Mouse (Mus musculus) neural tube, embryonic 12.5 days (tissue): Measurements from ENCODE around the gene Apoc4. TPM values are rescaled to one million over a fixed set of nuclear protein-coding genes. Genes with fewer than 3 reads are reported as not detected.

Source experiments
- ATAC-seq: fragments of 200-750 bp; cut with Nextera tagmentation; 2 replicates; pipeline ENCODE4 v1.8.0; 2017; ENCODE audit warnings: low read depth, mild to moderate bottlenecking, moderate TSS enrichment, moderate library complexity; ENCODE audit not compliant: low FRiP score
- H3K27ac ChIP-seq: fragments of 300-500 bp; sonication (generic); 2 replicates; pipeline ENCODE4 v1.5.1; 2016
- H3K27me3 ChIP-seq: fragments of 300-500 bp; sonication (generic); replicated peaks from 2 replicates; pipeline ENCODE4 v1.6.1; 2016; ENCODE audit warnings: mild to moderate bottlenecking
- H3K36me3 ChIP-seq: fragments of 300-500 bp; sonication (generic); 2 replicates; pipeline ENCODE4 v1.6.1; 2016; ENCODE audit warnings: mild to moderate bottlenecking
- H3K4me1 ChIP-seq: fragments of 300-500 bp; sonication (generic); 2 replicates; pipeline ENCODE4 v1.6.1; 2016
- H3K4me2 ChIP-seq: fragments of 300-500 bp; sonication (generic); replicated peaks from 2 replicates; pipeline ENCODE4 v1.6.1; 2016; ENCODE audit warnings: mild to moderate bottlenecking
- H3K4me3 ChIP-seq: fragments of 300-500 bp; sonication (generic); 2 replicates; pipeline ENCODE4 v1.5.1; 2016
- H3K9ac ChIP-seq: fragments of 300-500 bp; sonication (generic); 2 replicates; pipeline ENCODE4 v1.6.1; 2016; ENCODE audit warnings: mild to moderate bottlenecking
- H3K9me3 ChIP-seq: fragments of 300-500 bp; sonication (generic); 2 replicates; pipeline ENCODE4 v1.6.1; 2016; ENCODE audit warnings: mild to moderate bottlenecking
- WGBS: fragments of 180-500 bp; shearing (Covaris S2); methylation state at CpG from one replicate; pipeline ENCODE4 v1.1.7; 2016; 5-methylcytosine and 5-hydroxymethylcytosine counted together
- polyA plus RNA-seq: library from polyadenylated mRNA; unstranded; fragments of >200 nt; fragmentation: Nextera tagmentation; extraction: Ambion mirVana; gene quantifications from 2 replicates; pipeline ENCODE4 v1.2.1, GENCODE M21; 2016

Apoc4 gene
- polyA plus RNA-seq, 1 experiment from 2014 or later, result not detected

DNA sequence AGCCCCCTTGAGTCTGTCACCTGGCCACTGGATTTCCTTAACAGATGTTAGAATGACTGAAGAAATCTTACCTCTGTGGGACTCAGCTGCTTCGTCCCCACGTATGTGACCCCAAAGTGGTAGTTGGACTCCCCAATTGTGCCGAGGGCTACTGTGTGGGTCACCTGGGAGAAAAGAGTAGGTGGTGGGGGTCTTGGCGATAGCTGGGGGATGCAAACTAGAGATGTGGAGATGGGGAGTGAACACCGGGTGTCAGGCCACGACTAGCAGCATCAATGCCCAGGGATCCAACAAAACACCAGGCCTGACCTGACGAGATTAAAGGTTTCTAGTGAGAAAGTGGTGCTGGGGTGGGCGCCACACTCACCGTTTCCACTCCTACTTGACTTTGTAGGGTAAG is 32.3 kb upstream of the Apoc4 start:
- H3K4me2 ChIP-seq, result no peak overlapping the region
- H3K27ac ChIP-seq, result no peak overlapping the region
- H3K9ac ChIP-seq, result no peak overlapping the region
- peaks cover 17% of the 10 kb centered on the region for H3K4me1 ChIP-seq
- WGBS, result 90% methylated on average over 9 of the region's 9 CpGs
- no peak overlapping the region for H3K4me3 ChIP-seq
- ATAC-seq, result no peak
- peaks cover 40% of the 10 kb centered on the region for H3K36me3 ChIP-seq
- no peaks in the 10 kb centered on the region for H3K27me3 ChIP-seq
- no peaks in the 10 kb centered on the region for H3K9me3 ChIP-seq

GRCm38 (mm10) chr7:19713196-19713595 is 31.9 kb upstream of the Apoc4 start:
- WGBS, result 55% methylated on average over 4 of the region's 4 CpGs
- H3K36me3 ChIP-seq, result peaks cover 43% of the 10 kb centered on the region
- H3K9ac ChIP-seq, result no peak overlapping the region
- no peaks in the 10 kb centered on the region for H3K9me3 ChIP-seq
- peaks cover 17% of the 10 kb centered on the region for H3K4me1 ChIP-seq
- no peak overlapping the region for H3K27ac ChIP-seq
- H3K4me3 ChIP-seq, result no peak overlapping the region
- ATAC-seq, result no peak
- H3K4me2 ChIP-seq, result no peak overlapping the region
- H3K27me3 ChIP-seq, result no peaks in the 10 kb centered on the region

DNA sequence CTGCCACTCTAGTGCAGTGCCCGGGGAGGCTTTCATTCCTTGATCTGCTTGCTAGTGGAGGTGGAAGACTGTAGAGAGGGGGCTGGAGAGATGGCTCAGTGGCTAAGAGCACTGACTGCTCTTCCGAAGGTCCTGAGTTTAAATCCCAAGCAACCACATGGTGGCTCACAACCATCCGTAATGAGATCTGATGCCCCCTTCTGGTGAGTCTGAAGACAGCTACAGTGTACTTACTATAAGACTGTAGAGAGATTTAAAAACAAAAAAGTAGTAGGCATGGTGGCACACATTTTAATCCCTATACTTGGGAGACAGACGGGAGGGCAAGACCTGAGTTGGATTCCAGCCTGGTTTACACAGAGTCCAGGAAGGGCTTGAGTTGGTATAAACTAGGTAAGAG is 31.1 kb upstream of the Apoc4 start:
- H3K36me3 ChIP-seq, result peaks cover 50% of the 10 kb centered on the region
- WGBS, result 81% methylated on average over 4 of the region's 4 CpGs

GRCm38 (mm10) chr7:19710650-19711049 is 29.4 kb upstream of the Apoc4 start:
- 95% methylated on average over 10 of the region's 10 CpGs for WGBS
- H3K36me3 ChIP-seq, result peaks cover 59% of the 10 kb centered on the region

More for the DNA sequence above, 31.1 kb upstream of the Apoc4 start:
- no peak overlapping the region for H3K9ac ChIP-seq
- H3K27ac ChIP-seq, result no peak overlapping the region
- peaks cover 17% of the 10 kb centered on the region for H3K4me1 ChIP-seq
- H3K4me3 ChIP-seq, result no peak overlapping the region
- H3K9me3 ChIP-seq, result no peaks in the 10 kb centered on the region
- H3K27me3 ChIP-seq, result no peaks in the 10 kb centered on the region
- no peak overlapping the region for H3K4me2 ChIP-seq
- ATAC-seq, result no peak

GRCm38 (mm10) chr7:19705271-19705670 is 24.0 kb upstream of the Apoc4 start:
- no peaks in the 10 kb centered on the region for H3K9me3 ChIP-seq
- no peak for ATAC-seq

More at GRCm38 (mm10) chr7:19710650-19711049, 29.4 kb upstream of the Apoc4 start:
- no peak overlapping the region for H3K27ac ChIP-seq
- H3K4me2 ChIP-seq, result no peak overlapping the region
- no peak overlapping the region for H3K4me3 ChIP-seq
- ATAC-seq, result no peak
- H3K9me3 ChIP-seq, result no peaks in the 10 kb centered on the region
- H3K9ac ChIP-seq, result no peak overlapping the region
- no peaks in the 10 kb centered on the region for H3K27me3 ChIP-seq
- H3K4me1 ChIP-seq, result peaks cover 11% of the 10 kb centered on the region

DNA sequence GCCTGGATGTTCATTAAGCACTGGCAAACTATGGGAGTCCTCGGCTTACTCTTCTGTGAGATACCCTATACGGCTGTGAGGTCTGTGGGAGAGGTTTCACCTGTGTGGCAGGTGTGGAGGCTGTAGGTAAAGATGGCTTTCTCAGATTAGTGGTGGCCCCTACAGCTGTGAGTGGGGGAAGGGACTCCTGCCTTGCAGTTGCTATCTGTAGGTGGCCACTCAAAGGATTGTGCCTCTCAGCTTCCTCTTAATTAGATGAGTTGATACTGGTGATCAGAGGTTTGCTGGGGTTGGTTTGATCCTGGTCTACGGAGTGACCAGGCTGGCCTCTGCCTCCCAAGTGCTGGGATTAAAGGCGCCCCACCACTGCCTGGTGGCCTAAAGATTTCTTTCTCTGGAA is 23.2 kb upstream of the Apoc4 start:
- peaks cover 1% of the 10 kb centered on the region for H3K4me1 ChIP-seq
- no peak for ATAC-seq
- H3K9me3 ChIP-seq, result no peaks in the 10 kb centered on the region
- H3K9ac ChIP-seq, result no peak overlapping the region
- H3K27me3 ChIP-seq, result no peaks in the 10 kb centered on the region
- H3K27ac ChIP-seq, result no peak overlapping the region
- no peak overlapping the region for H3K4me3 ChIP-seq
- H3K36me3 ChIP-seq, result peaks cover 53% of the 10 kb centered on the region
- 91% methylated on average over 4 of the region's 4 CpGs for WGBS
- H3K4me2 ChIP-seq, result no peak overlapping the region

More at GRCm38 (mm10) chr7:19705271-19705670, 24.0 kb upstream of the Apoc4 start:
- Histone ChIP-seq H3K4me1 (no peaks in the 10 kb centered on the region), H3K27ac (no peak overlapping the region), H3K4me3 (no peak overlapping the region), H3K4me2 (no peak overlapping the region), H3K9ac (no peak overlapping the region), H3K36me3 (peaks cover 59% of the 10 kb centered on the region), H3K27me3 (no peaks in the 10 kb centered on the region)
- 94% methylated on average over 7 of the region's 7 CpGs for WGBS

GRCm38 (mm10) chr7:19702859-19703555 is 21.7 kb upstream of the Apoc4 start:
- H3K4me3 ChIP-seq, result no peak overlapping the region
- WGBS, result 94% methylated on average over 16 of the region's 16 CpGs

DNA sequence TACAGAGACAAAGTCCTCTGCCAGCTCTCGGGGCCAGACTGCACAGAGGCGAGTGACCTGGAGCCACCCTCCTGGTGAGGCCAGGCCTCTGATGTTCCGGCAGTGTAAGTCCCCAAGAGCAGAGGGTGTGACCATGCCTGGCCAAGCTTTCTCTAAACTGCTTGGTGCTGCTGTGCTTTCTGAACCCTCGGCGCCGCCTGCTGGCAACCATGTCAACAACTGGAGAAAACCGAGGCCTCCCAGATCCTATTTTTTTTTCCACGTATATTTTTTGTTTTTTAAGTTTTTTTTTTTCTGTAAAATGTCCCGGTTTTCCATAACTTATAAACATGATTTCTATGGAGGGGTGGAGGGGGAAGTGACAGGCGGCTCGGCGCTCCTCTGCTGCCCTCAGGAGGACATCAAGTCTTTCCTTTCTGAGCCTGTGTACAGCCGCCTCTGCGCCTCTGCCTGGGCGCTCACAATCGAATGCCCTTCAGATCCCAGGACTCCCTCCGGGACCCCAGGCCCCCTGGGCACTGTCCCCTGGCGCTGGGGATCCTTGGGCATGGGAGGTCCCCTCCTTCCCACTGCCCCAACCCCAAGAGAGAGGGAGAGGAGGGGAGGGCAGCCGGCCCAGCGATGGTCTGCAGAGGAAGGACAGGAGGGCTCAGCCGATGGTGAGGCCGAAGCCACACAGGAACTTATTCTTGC is 19.9 kb upstream of the Apoc4 start:
- Histone ChIP-seq H3K4me1 (peaks cover 13% of the 10 kb centered on the region), H3K9ac (no peak overlapping the region), H3K4me3 (no peak overlapping the region), H3K9me3 (peaks cover 6% of the 10 kb centered on the region; the same call in 1 of the 2 replicates), H3K4me2 (no peak overlapping the region), H3K36me3 (peaks cover 33% of the 10 kb centered on the region), H3K27me3 (no peaks in the 10 kb centered on the region), H3K27ac (no peak overlapping the region)
- WGBS, result 33% methylated on average over 22 of the region's 22 CpGs
- peak; percentile 49; the same call in 1 of the 2 replicates for ATAC-seq

More at GRCm38 (mm10) chr7:19702859-19703555, 21.7 kb upstream of the Apoc4 start:
- Histone ChIP-seq H3K4me2 (no peak overlapping the region), H3K9me3 (no peaks in the 10 kb centered on the region), H3K27ac (no peak overlapping the region), H3K4me1 (peaks cover 13% of the 10 kb centered on the region), H3K36me3 (peaks cover 40% of the 10 kb centered on the region), H3K9ac (no peak overlapping the region), H3K27me3 (no peaks in the 10 kb centered on the region)
- ATAC-seq, result no peak

DNA sequence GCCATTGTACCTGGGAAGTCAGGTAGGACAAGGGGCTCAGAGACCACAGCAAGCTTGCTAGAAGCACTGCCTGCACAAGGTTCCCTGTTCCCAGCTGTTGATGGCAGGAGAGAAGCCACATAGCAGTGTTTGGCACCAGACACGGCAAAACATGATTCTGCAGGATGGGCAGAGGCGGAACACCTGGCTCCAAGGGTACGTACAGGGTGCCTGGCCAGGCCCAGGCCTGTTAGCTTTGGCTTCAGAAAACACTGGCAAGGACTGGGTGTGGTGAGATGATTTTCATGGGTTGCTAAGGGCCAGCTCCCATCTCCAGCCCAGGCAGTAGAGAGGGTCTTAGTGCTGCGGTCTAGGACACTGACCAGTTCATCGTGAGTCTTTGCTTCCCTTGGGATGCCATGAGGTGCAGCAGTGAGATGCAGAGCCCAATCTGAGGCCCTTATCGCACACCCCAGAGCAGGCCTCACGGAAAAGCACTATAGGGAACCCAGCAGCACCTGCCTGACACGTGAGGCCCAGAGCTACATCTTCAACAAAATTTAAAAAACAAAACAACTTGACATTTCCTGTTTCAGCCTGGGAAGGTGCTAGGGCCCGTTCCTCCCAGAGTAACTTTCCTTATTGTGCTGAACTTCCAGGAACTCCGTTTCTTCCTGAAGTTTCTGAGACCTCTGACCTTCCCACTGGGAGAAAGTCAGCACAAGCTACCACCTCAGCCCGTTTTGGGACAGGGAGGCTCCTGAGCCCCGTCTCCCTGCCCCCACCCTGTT is 19.2 kb upstream of the Apoc4 start:
- Histone ChIP-seq H3K9ac (no peak overlapping the region), H3K4me1 (peaks cover 13% of the 10 kb centered on the region), H3K4me2 (no peak overlapping the region), H3K27me3 (no peaks in the 10 kb centered on the region), H3K4me3 (no peak overlapping the region), H3K36me3 (peaks cover 32% of the 10 kb centered on the region), H3K27ac (no peak overlapping the region), H3K9me3 (peaks cover 9% of the 10 kb centered on the region; the same call in 1 of the 2 replicates)
- WGBS, result 69% methylated on average over 12 of the region's 12 CpGs
- ATAC-seq, result no peak

DNA sequence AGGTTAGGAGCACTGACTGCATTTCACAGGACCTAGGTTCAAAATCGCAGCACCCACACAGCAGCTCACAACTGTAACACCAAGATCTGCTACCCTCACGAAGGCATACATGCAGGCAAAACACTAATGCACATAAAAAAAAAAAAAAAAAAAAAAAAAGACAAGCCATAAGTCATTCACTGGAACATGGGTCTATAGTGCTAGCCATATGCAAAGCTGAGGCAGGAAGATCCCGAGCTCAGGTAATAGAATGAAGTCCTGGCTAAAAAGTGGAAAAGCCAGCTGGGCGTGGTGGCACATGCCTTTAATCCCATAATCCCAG is 18.5 kb upstream of the Apoc4 start:
- H3K4me3 ChIP-seq, result no peak overlapping the region
- peaks cover 9% of the 10 kb centered on the region; the same call in 1 of the 2 replicates for H3K9me3 ChIP-seq
- peaks cover 32% of the 10 kb centered on the region for H3K36me3 ChIP-seq
- 0 out of 2 replicates have a peak overlapping the region, but pooled peaks have one; percentile 63 for H3K4me2 ChIP-seq
- H3K27me3 ChIP-seq, result no peaks in the 10 kb centered on the region
- H3K4me1 ChIP-seq, result peaks cover 13% of the 10 kb centered on the region
- no peak for ATAC-seq
- WGBS, result 87% methylated on average over 4 of the region's 4 CpGs
- H3K27ac ChIP-seq, result no peak overlapping the region
- no peak overlapping the region for H3K9ac ChIP-seq

DNA sequence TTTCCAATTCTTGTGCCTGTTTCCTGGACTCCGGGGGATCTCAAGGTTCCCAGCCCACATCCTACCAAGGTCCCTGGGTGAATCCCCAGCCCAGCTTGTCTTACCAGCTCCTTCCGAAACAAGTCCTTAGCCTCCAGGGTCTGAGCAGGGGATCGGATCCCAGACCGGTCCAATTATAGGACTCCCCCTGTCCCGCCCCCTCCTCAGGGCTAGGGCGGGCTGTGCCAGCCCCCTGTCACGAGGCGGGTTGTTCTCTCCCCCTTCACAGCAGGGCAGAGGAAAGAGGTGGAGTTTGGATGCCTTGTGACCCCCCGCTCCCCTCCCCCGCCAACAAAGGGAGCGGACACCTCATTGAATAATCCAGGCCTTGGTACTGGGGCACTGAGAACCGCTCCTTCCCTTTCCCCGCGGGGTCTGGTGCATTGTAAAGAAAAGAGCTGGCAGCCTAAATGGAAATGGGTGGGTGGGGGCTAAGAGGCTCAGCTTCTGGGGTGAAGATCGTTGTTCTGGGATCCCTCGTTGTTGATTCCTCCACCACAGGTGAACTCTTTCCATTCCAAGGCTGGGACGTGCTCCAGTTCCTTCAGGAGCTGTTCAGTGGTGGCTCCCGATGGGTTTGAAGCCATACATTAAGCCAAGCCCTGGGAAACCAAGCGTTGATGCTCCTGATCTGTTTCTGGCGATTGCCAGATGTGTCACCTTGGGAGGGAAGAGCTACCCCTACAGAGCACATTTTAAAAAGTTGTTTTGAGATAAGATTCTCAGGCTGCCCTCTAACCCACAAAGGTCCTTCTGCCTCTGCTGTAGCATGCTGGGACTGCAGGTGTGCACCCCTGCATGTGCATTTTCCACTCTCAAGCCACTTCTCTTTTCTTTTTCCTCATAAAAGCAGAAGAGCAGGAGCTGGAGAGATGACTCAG is 17.9 kb upstream of the Apoc4 start, which contains the start of gene Apoe:
Gene Apoe, minus strand, starts transcription at position 282 of the 920 bp plus-strand sequence.
- peak; percentile 53 for ATAC-seq
- Histone ChIP-seq H3K4me1 (peaks cover 13% of the 10 kb centered on the region), H3K27ac (no peak within 1 kb of the TSS), H3K36me3 (peaks cover 28% of the 10 kb centered on the region), H3K9me3 (peaks cover 9% of the 10 kb centered on the region; the same call in 1 of the 2 replicates), H3K4me3 (peak within 1 kb of the TSS; percentile 23), H3K27me3 (no peaks in the 10 kb centered on the region), H3K9ac (peak within 1 kb of the TSS; percentile 47), H3K4me2 (peak within 1 kb of the TSS; percentile 63)
- 1% methylated on average over 20 of the region's 20 CpGs for WGBS
